Mouse (Mus musculus): ENCODE results near the gene Chmp1a. TPM values are rescaled to one million over a fixed set of nuclear protein-coding genes. Genes with fewer than 3 reads are reported as not detected.

Gene Chmp1a
- 162 TPM for polyA plus RNA-seq (2017; shearing (Covaris generic))

GRCm38 (mm10) chr8:123212321-123213117 is at the start of gene Chmp1a, which contains the start of gene Spata33:
Chmp1a (minus strand) TSS chr8:123212763.
Spata33 (plus strand) TSS chr8:123212832.

GRCm38 (mm10) chr8:123254099-123254885 is 41.7 kb upstream of the Chmp1a start, which contains the start of the genes Zfp276 and Vps9d1:
Zfp276 (plus strand) TSS chr8:123254195.
Vps9d1 (minus strand) TSS chr8:123254348.

GRCm38 (mm10) chr8:123235520-123236497 is 23.2 kb upstream of the Chmp1a start, which contains the start of gene Spata2l:
Spata2l (minus strand) TSS chr8:123236233.

GRCm38 (mm10) chr8:123224278-123225266 is 12.0 kb upstream of the Chmp1a start, which contains the start of gene Cdk10:
Cdk10 (plus strand) TSS chr8:123224842.

GRCm38 (mm10) chr8:123185566-123186409 is 26.8 kb downstream of the Chmp1a start, which contains the start of gene Dpep1:
Dpep1 (plus strand) TSS chr8:123186242.

GRCm38 (mm10) chr8:123157888-123158465 is 54.6 kb downstream of the Chmp1a start, which contains the start of gene Sult5a1:
Sult5a1 (minus strand) TSS chr8:123158315.

Other genes starting within 250 kb of the Chmp1a start
- gene Ankrd11, start 170.5 kb downstream of the Chmp1a start, polyA plus RNA-seq (2017; shearing (Covaris generic)), result 295 TPM
- gene Spg7, start 149.8 kb downstream of the Chmp1a start, polyA plus RNA-seq (2017; shearing (Covaris generic)), result 85.7 TPM
- gene Rpl13, start 110.4 kb downstream of the Chmp1a start, polyA plus RNA-seq (2017; shearing (Covaris generic)), result 955 TPM
- 14.2 TPM for gene Cpne7, start 95.4 kb downstream of the Chmp1a start, polyA plus RNA-seq (2017; shearing (Covaris generic))
- 0.33 TPM for gene Sult5a1, start 54.4 kb downstream of the Chmp1a start, polyA plus RNA-seq (2017; shearing (Covaris generic))
- gene Dpep1, start 26.5 kb downstream of the Chmp1a start, polyA plus RNA-seq (2017; shearing (Covaris generic)), result not detected
- gene Spata33, start 69 bp upstream of the Chmp1a start, polyA plus RNA-seq (2017; shearing (Covaris generic)), result not detected
- gene Cdk10, start 12.1 kb upstream of the Chmp1a start, polyA plus RNA-seq (2017; shearing (Covaris generic)), result 16.1 TPM
- 7.9 TPM for gene Spata2l, start 23.5 kb upstream of the Chmp1a start, polyA plus RNA-seq (2017; shearing (Covaris generic))
- gene Zfp276, start 41.4 kb upstream of the Chmp1a start, polyA plus RNA-seq (2017; shearing (Covaris generic)), result 36.7 TPM
- 16.2 TPM for gene Vps9d1, start 41.6 kb upstream of the Chmp1a start, polyA plus RNA-seq (2017; shearing (Covaris generic))
- gene Fanca, start 105.8 kb upstream of the Chmp1a start, polyA plus RNA-seq (2017; shearing (Covaris generic)), result 5.4 TPM
- gene Spire2, start 120.0 kb upstream of the Chmp1a start, polyA plus RNA-seq (2017; shearing (Covaris generic)), result 0.54 TPM
- gene Tcf25, start 161.0 kb upstream of the Chmp1a start, polyA plus RNA-seq (2017; shearing (Covaris generic)), result 348 TPM
- 0.50 TPM for gene Mc1r, start 194.3 kb upstream of the Chmp1a start, polyA plus RNA-seq (2017; shearing (Covaris generic))
- not detected for gene Tubb3, start 198.7 kb upstream of the Chmp1a start, polyA plus RNA-seq (2017; shearing (Covaris generic))
- 8.2 TPM for gene Def8, start 210.8 kb upstream of the Chmp1a start, polyA plus RNA-seq (2017; shearing (Covaris generic))